Mouse (Mus musculus): ENCODE data around the gene Metrnl. TPM values are rescaled to one million over a fixed set of nuclear protein-coding genes. Genes with fewer than 3 reads are reported as not detected.

Metrnl gene
- polyA plus RNA-seq, 1 experiment from 2014 or later, result 9.8 TPM

- H3K4me1 ChIP-seq (replicated peaks), result peaks cover 9% of the 10 kb centered on the region
- WGBS, result 89% methylated on average over 5 of the region's 5 CpGs
Measured at GRCm38 (mm10) chr11:121668776-121669175, 32.6 kb upstream of the Metrnl start.

GRCm38 (mm10) chr11:121670926-121671325 lies 30.4 kb upstream of the Metrnl start:
- Histone ChIP-seq H3K9me3 (no peaks in the 10 kb centered on the region), H3K4me1 (replicated peaks) (peaks cover 9% of the 10 kb centered on the region), H3K27ac (no peak overlapping the region), H3K4me2 (replicated peaks) (no peak overlapping the region), H3K4me3 (replicated peaks) (no peak overlapping the region), H3K9ac (replicated peaks) (no peak overlapping the region), H3K36me3 (peaks cover 5% of the 10 kb centered on the region; the same call in 1 of the 2 replicates), H3K27me3 (no peaks in the 10 kb centered on the region)
- ATAC-seq, result no peak
- WGBS, result 95% methylated on average over 5 of the region's 5 CpGs

More at GRCm38 (mm10) chr11:121668776-121669175, 32.6 kb upstream of the Metrnl start:
- no peak overlapping the region for H3K4me3 ChIP-seq (replicated peaks)
- H3K4me2 ChIP-seq (replicated peaks), result no peak overlapping the region
- ATAC-seq, result no peak
- H3K9me3 ChIP-seq, result no peaks in the 10 kb centered on the region
- H3K9ac ChIP-seq (replicated peaks), result no peak overlapping the region
- H3K27me3 ChIP-seq, result no peaks in the 10 kb centered on the region
- no peak overlapping the region for H3K27ac ChIP-seq
- peaks cover 8% of the 10 kb centered on the region; the same call in 1 of the 2 replicates for H3K36me3 ChIP-seq

- H3K27me3 ChIP-seq, result no peaks in the 10 kb centered on the region
- peak overlapping the region; percentile 92 for H3K27ac ChIP-seq
- peaks cover 9% of the 10 kb centered on the region for H3K4me1 ChIP-seq (replicated peaks)
- WGBS, result 3% methylated on average over 22 of the region's 22 CpGs
- H3K4me2 ChIP-seq (replicated peaks), result peak overlapping the region; percentile 76
- peak overlapping the region; percentile 68 for H3K4me3 ChIP-seq (replicated peaks)
- peak overlapping the region; percentile 79 for H3K9ac ChIP-seq (replicated peaks)
- peaks cover 5% of the 10 kb centered on the region; the same call in 1 of the 2 replicates for H3K36me3 ChIP-seq
- H3K9me3 ChIP-seq, result no peaks in the 10 kb centered on the region
- ATAC-seq, result peak; percentile 71; the same call in 1 of the 2 replicates
Measured at GRCm38 (mm10) chr11:121672312-121672989, 28.9 kb upstream of the Metrnl start.

- peaks cover 9% of the 10 kb centered on the region for H3K4me1 ChIP-seq (replicated peaks)
- ATAC-seq, result peak; percentile 100
- H3K36me3 ChIP-seq, result peaks cover 5% of the 10 kb centered on the region; the same call in 1 of the 2 replicates
- peak within 1 kb of the TSS; percentile 68 for H3K4me3 ChIP-seq (replicated peaks)
- H3K4me2 ChIP-seq (replicated peaks), result peak within 1 kb of the TSS; percentile 76
- peak within 1 kb of the TSS; percentile 79 for H3K9ac ChIP-seq (replicated peaks)
- peak within 1 kb of the TSS; percentile 92 for H3K27ac ChIP-seq
- no peaks in the 10 kb centered on the region for H3K9me3 ChIP-seq
- under 1% methylated on average over 45 of the region's 46 CpGs for WGBS
- H3K27me3 ChIP-seq, result no peaks in the 10 kb centered on the region
Measured at GRCm38 (mm10) chr11:121672990-121673572, 28.3 kb upstream of the Metrnl start, which contains the start of gene B3gntl1. B3gntl1 (minus strand) TSS chr11:121673153.

GRCm38 (mm10) chr11:121673629-121674028 lies 27.7 kb upstream of the Metrnl start:
- Histone ChIP-seq H3K4me3 (replicated peaks) (peak overlapping the region; percentile 68), H3K4me2 (replicated peaks) (peak overlapping the region; percentile 76), H3K9me3 (no peaks in the 10 kb centered on the region), H3K27ac (peak overlapping the region; percentile 92), H3K9ac (replicated peaks) (peak overlapping the region; percentile 56), H3K27me3 (no peaks in the 10 kb centered on the region), H3K36me3 (peaks cover 2% of the 10 kb centered on the region; the same call in 1 of the 2 replicates), H3K4me1 (replicated peaks) (peaks cover 9% of the 10 kb centered on the region)
- WGBS, result 76% methylated on average over 7 of the region's 7 CpGs
- ATAC-seq, result peak; percentile 19; the same call in 1 of the 2 replicates

- H3K9me3 ChIP-seq, result no peaks in the 10 kb centered on the region
- H3K4me1 ChIP-seq (replicated peaks), result peaks cover 9% of the 10 kb centered on the region
- WGBS, result 90% methylated on average over 2 of the region's 2 CpGs
- no peak for ATAC-seq
- H3K36me3 ChIP-seq, result no peaks in the 10 kb centered on the region
- no peak overlapping the region for H3K4me3 ChIP-seq (replicated peaks)
- no peak overlapping the region for H3K4me2 ChIP-seq (replicated peaks)
- H3K9ac ChIP-seq (replicated peaks), result no peak overlapping the region
- no peak overlapping the region for H3K27ac ChIP-seq
- H3K27me3 ChIP-seq, result no peaks in the 10 kb centered on the region
Measured at GRCm38 (mm10) chr11:121676836-121677235, 24.5 kb upstream of the Metrnl start.

GRCm38 (mm10) chr11:121679581-121679980 lies 21.8 kb upstream of the Metrnl start:
- Histone ChIP-seq H3K9me3 (no peaks in the 10 kb centered on the region), H3K9ac (replicated peaks) (no peak overlapping the region), H3K4me1 (replicated peaks) (no peaks in the 10 kb centered on the region), H3K27me3 (no peaks in the 10 kb centered on the region), H3K36me3 (no peaks in the 10 kb centered on the region), H3K27ac (no peak overlapping the region), H3K4me3 (replicated peaks) (no peak overlapping the region), H3K4me2 (replicated peaks) (no peak overlapping the region)
- 94% methylated on average over 2 of the region's 2 CpGs for WGBS
- no peak for ATAC-seq

- no peak for ATAC-seq
- 82% methylated on average over 5 of the region's 5 CpGs for WGBS
- Histone ChIP-seq H3K36me3 (no peaks in the 10 kb centered on the region), H3K4me2 (replicated peaks) (no peak overlapping the region), H3K4me1 (replicated peaks) (no peaks in the 10 kb centered on the region), H3K9ac (replicated peaks) (no peak overlapping the region), H3K27me3 (no peaks in the 10 kb centered on the region), H3K27ac (no peak overlapping the region), H3K9me3 (no peaks in the 10 kb centered on the region), H3K4me3 (replicated peaks) (no peak overlapping the region)
Measured at GRCm38 (mm10) chr11:121680750-121681149, 20.6 kb upstream of the Metrnl start.

- 46% methylated on average over 3 of the region's 3 CpGs for WGBS
- H3K4me1 ChIP-seq (replicated peaks), result no peaks in the 10 kb centered on the region
- H3K4me3 ChIP-seq (replicated peaks), result no peak overlapping the region
- no peak overlapping the region for H3K4me2 ChIP-seq (replicated peaks)
- H3K9me3 ChIP-seq, result no peaks in the 10 kb centered on the region
- no peak overlapping the region for H3K27ac ChIP-seq
- ATAC-seq, result no peak
- no peaks in the 10 kb centered on the region for H3K27me3 ChIP-seq
- H3K36me3 ChIP-seq, result no peaks in the 10 kb centered on the region
- no peak overlapping the region for H3K9ac ChIP-seq (replicated peaks)
Measured at GRCm38 (mm10) chr11:121683243-121683642, 18.1 kb upstream of the Metrnl start.

- no peak overlapping the region for H3K27ac ChIP-seq
- no peaks in the 10 kb centered on the region for H3K36me3 ChIP-seq
- H3K9me3 ChIP-seq, result no peaks in the 10 kb centered on the region
- no peak overlapping the region for H3K4me3 ChIP-seq (replicated peaks)
- H3K4me2 ChIP-seq (replicated peaks), result no peak overlapping the region
- H3K27me3 ChIP-seq, result no peaks in the 10 kb centered on the region
- no peak overlapping the region for H3K9ac ChIP-seq (replicated peaks)
- no peaks in the 10 kb centered on the region for H3K4me1 ChIP-seq (replicated peaks)
- WGBS, result 82% methylated on average over 6 of the region's 6 CpGs
- no peak for ATAC-seq
Measured at GRCm38 (mm10) chr11:121685491-121686001, 15.8 kb upstream of the Metrnl start.

GRCm38 (mm10) chr11:121686091-121686490 lies 15.3 kb upstream of the Metrnl start:
- WGBS, result 84% methylated on average over 4 of the region's 4 CpGs
- Histone ChIP-seq H3K4me3 (replicated peaks) (no peak overlapping the region), H3K9me3 (no peaks in the 10 kb centered on the region), H3K4me1 (replicated peaks) (no peaks in the 10 kb centered on the region), H3K27me3 (no peaks in the 10 kb centered on the region), H3K27ac (no peak overlapping the region), H3K9ac (replicated peaks) (no peak overlapping the region), H3K4me2 (replicated peaks) (no peak overlapping the region), H3K36me3 (no peaks in the 10 kb centered on the region)
- ATAC-seq, result no peak

- H3K27me3 ChIP-seq, result no peaks in the 10 kb centered on the region
- H3K4me3 ChIP-seq (replicated peaks), result no peak overlapping the region
- H3K27ac ChIP-seq, result no peak overlapping the region
- no peak overlapping the region for H3K9ac ChIP-seq (replicated peaks)
- no peaks in the 10 kb centered on the region for H3K4me1 ChIP-seq (replicated peaks)
- ATAC-seq, result no peak
- no peaks in the 10 kb centered on the region for H3K9me3 ChIP-seq
- no peaks in the 10 kb centered on the region for H3K36me3 ChIP-seq
- H3K4me2 ChIP-seq (replicated peaks), result no peak overlapping the region
- WGBS, result 87% methylated on average over 5 of the region's 5 CpGs
Measured at GRCm38 (mm10) chr11:121686674-121687073, 14.7 kb upstream of the Metrnl start.

Measured in midbrain, embryonic 13.5 days (tissue).